Mouse (Mus musculus): ENCODE measurements around the gene Cdr2l. TPM values are rescaled to one million over a fixed set of nuclear protein-coding genes. Genes with fewer than 3 reads are reported as not detected.

The Cdr2l gene
- 20.6 and 24.5 TPM in 2 replicates for polyA plus RNA-seq (2015; fragmentation: Nextera tagmentation; extraction: Ambion mirVana)

GRCm38 (mm10) chr11:115381743-115382539 is at the start of gene Cdr2l:
TSS of gene Cdr2l (plus strand) at chr11:115381916.

GRCm38 (mm10) chr11:115334531-115334930 is 47.2 kb upstream of the Cdr2l start, which contains the start of gene Otop3:
TSS of gene Otop3 (plus strand) at chr11:115334731.

GRCm38 (mm10) chr11:115367395-115367944 is 14.2 kb upstream of the Cdr2l start, which contains the start of gene Hid1:
TSS of gene Hid1 (minus strand) at chr11:115367756.

GRCm38 (mm10) chr11:115403338-115404124 is 21.8 kb downstream of the Cdr2l start, which contains the start of gene Mrpl58:
TSS of gene Mrpl58 (plus strand) at chr11:115403752.

GRCm38 (mm10) chr11:115419531-115420237 is 38.0 kb downstream of the Cdr2l start, which contains the start of the genes Atp5h and Kctd2:
TSS of gene Atp5h (minus strand) at chr11:115419962.
TSS of gene Kctd2 (plus strand) at chr11:115420128.

GRCm38 (mm10) chr11:115439906-115440595 is 58.3 kb downstream of the Cdr2l start, which contains the start of gene Trim80:
TSS of gene Trim80 (plus strand) at chr11:115440545.

Other genes starting within 250 kb of the Cdr2l start
- 0.22 and 0.37 TPM in 2 replicates for gene Cd300lf, start 247.9 kb upstream of the Cdr2l start, polyA plus RNA-seq (2015; fragmentation: Nextera tagmentation; extraction: Ambion mirVana)
- gene Slc9a3r1, start 218.6 kb upstream of the Cdr2l start, polyA plus RNA-seq (2015; fragmentation: Nextera tagmentation; extraction: Ambion mirVana) = 73.8 and 75.1 TPM in 2 replicates
- 12.9 and 13.5 TPM in 2 replicates for gene Tmem104, start 194.4 kb upstream of the Cdr2l start, polyA plus RNA-seq (2015; fragmentation: Nextera tagmentation; extraction: Ambion mirVana)
- 19.9 and 21.8 TPM in 2 replicates for gene Nat9, start 194.1 kb upstream of the Cdr2l start, polyA plus RNA-seq (2015; fragmentation: Nextera tagmentation; extraction: Ambion mirVana)
- 0.57 and 0.72 TPM in 2 replicates for gene Grin2c, start 114.7 kb upstream of the Cdr2l start, polyA plus RNA-seq (2015; fragmentation: Nextera tagmentation; extraction: Ambion mirVana)
- 16.9 and 19.4 TPM in 2 replicates for gene Fdxr, start 104.9 kb upstream of the Cdr2l start, polyA plus RNA-seq (2015; fragmentation: Nextera tagmentation; extraction: Ambion mirVana)
- 1.9 and 2.4 TPM in 2 replicates for gene Fads6, start 84.3 kb upstream of the Cdr2l start, polyA plus RNA-seq (2015; fragmentation: Nextera tagmentation; extraction: Ambion mirVana)
- 0.65 and 0.90 TPM in 2 replicates for gene Otop2, start 74.8 kb upstream of the Cdr2l start, polyA plus RNA-seq (2015; fragmentation: Nextera tagmentation; extraction: Ambion mirVana)
- 0.09 and 0.21 TPM in 2 replicates for gene Ush1g, start 59.9 kb upstream of the Cdr2l start, polyA plus RNA-seq (2015; fragmentation: Nextera tagmentation; extraction: Ambion mirVana)
- 3.0 TPM in 2 replicates for gene Otop3, start 47.2 kb upstream of the Cdr2l start, polyA plus RNA-seq (2015; fragmentation: Nextera tagmentation; extraction: Ambion mirVana)
- gene Hid1, start 14.2 kb upstream of the Cdr2l start, polyA plus RNA-seq (2015; fragmentation: Nextera tagmentation; extraction: Ambion mirVana) = 60.9 and 66.1 TPM in 2 replicates
- gene Mrpl58, start 21.8 kb downstream of the Cdr2l start, polyA plus RNA-seq (2015; fragmentation: Nextera tagmentation; extraction: Ambion mirVana) = 190 and 194 TPM in 2 replicates
- 1,130 and 1,223 TPM in 2 replicates for gene Atp5h, start 38.0 kb downstream of the Cdr2l start, polyA plus RNA-seq (2015; fragmentation: Nextera tagmentation; extraction: Ambion mirVana)
- gene Kctd2, start 38.2 kb downstream of the Cdr2l start, polyA plus RNA-seq (2015; fragmentation: Nextera tagmentation; extraction: Ambion mirVana) = 28.8 and 29.5 TPM in 2 replicates
- 0.23 and 0.27 TPM in 2 replicates for gene Trim80, start 58.6 kb downstream of the Cdr2l start, polyA plus RNA-seq (2015; fragmentation: Nextera tagmentation; extraction: Ambion mirVana)
- gene Slc16a5, start 80.6 kb downstream of the Cdr2l start, polyA plus RNA-seq (2015; fragmentation: Nextera tagmentation; extraction: Ambion mirVana) = 0.27 and 0.37 TPM in 2 replicates
- gene Armc7, start 93.8 kb downstream of the Cdr2l start, polyA plus RNA-seq (2015; fragmentation: Nextera tagmentation; extraction: Ambion mirVana) = 13.8 and 16.8 TPM in 2 replicates
- 147 and 152 TPM in 2 replicates for gene Nt5c, start 109.9 kb downstream of the Cdr2l start, polyA plus RNA-seq (2015; fragmentation: Nextera tagmentation; extraction: Ambion mirVana)
- gene Jpt1, start 132.5 kb downstream of the Cdr2l start, polyA plus RNA-seq (2015; fragmentation: Nextera tagmentation; extraction: Ambion mirVana) = 695 and 744 TPM in 2 replicates
- gene Sumo2, start 154.4 kb downstream of the Cdr2l start, polyA plus RNA-seq (2015; fragmentation: Nextera tagmentation; extraction: Ambion mirVana) = 816 and 833 TPM in 2 replicates
- gene Nup85, start 182.5 kb downstream of the Cdr2l start, polyA plus RNA-seq (2015; fragmentation: Nextera tagmentation; extraction: Ambion mirVana) = 63.5 and 76.1 TPM in 2 replicates
- 80.0 and 80.6 TPM in 2 replicates for gene Mrps7, start 222.0 kb downstream of the Cdr2l start, polyA plus RNA-seq (2015; fragmentation: Nextera tagmentation; extraction: Ambion mirVana)
- gene Gga3, start 222.1 kb downstream of the Cdr2l start, polyA plus RNA-seq (2015; fragmentation: Nextera tagmentation; extraction: Ambion mirVana) = 22.2 and 26.4 TPM in 2 replicates
- gene Mif4gd, start 231.1 kb downstream of the Cdr2l start, polyA plus RNA-seq (2015; fragmentation: Nextera tagmentation; extraction: Ambion mirVana) = 23.5 and 26.7 TPM in 2 replicates
- gene Slc25a19, start 246.4 kb downstream of the Cdr2l start, polyA plus RNA-seq (2015; fragmentation: Nextera tagmentation; extraction: Ambion mirVana) = 42.3 and 43.0 TPM in 2 replicates